Mouse (Mus musculus) bone marrow macrophage, adult 2 months (primary cell): ENCODE data around the gene Exoc1.

Source experiments
- CTCF ChIP-seq: IDR thresholded peaks from 2 replicates; pipeline ENCODE4 v1.5.1; 2012; ENCODE audit warnings: low read depth, mild to moderate bottlenecking, low read length, moderate library complexity
- POLR2A ChIP-seq: IDR thresholded peaks from 2 replicates; pipeline ENCODE4 v1.6.1; 2012; ENCODE audit warnings: mild to moderate bottlenecking, low read depth, low read length, borderline replicate concordance

- no peak for TF ChIP-seq CTCF
- TF ChIP-seq POLR2A = no peak
These were observed 14.1 kb downstream of the Exoc1 start for GRCm38 (mm10) chr5:76543200-76543599.
